Mouse (Mus musculus) ES-E14 (cell line): Measurements from ENCODE around the gene Fndc3b.

Experiments
- CHD2 ChIP-seq: IDR thresholded peaks from 2 replicates; pipeline ENCODE4 v1.6.1; 2014; ENCODE audit warnings: mild to moderate bottlenecking, low read depth, low read length, inconsistent platforms
- ZC3H11A ChIP-seq: IDR thresholded peaks from 2 replicates; pipeline ENCODE4 v1.6.1; 2012; ENCODE audit warnings: low read depth, mild to moderate bottlenecking, inconsistent platforms, low read length, borderline replicate concordance

- TF ChIP-seq CHD2 (no peak), ZC3H11A (no peak)
Observed at GRCm38 (mm10) chr3:27650083-27650482, 61.0 kb downstream of the Fndc3b start.
